Mouse (Mus musculus) thymus, postnatal 0 days (tissue): ENCODE data around the gene Haghl. TPM values are rescaled to one million over a fixed set of nuclear protein-coding genes. Genes with fewer than 3 reads are reported as not detected.
"Not testable (repeated sequence)": the region's sequence is repeated elsewhere in the genome, so short reads cannot be mapped to it uniquely, and the experiment has no call there.

ENCODE experiments used
- DNase-seq: peaks from one replicate; pipeline ENCODE4 v3.0.0-alpha.2; 2015; ENCODE audit warnings: low spot score
- polyA plus RNA-seq: library from polyadenylated mRNA; unstranded; fragments of >200 nt; fragmentation: Nextera tagmentation; extraction: Ambion mirVana; gene quantifications from 2 replicates; pipeline ENCODE4 v1.2.1, GENCODE M21; 2015

Gene Haghl
- polyA plus RNA-seq, 1 experiment from 2014 or later = 60.5 TPM

DNA sequence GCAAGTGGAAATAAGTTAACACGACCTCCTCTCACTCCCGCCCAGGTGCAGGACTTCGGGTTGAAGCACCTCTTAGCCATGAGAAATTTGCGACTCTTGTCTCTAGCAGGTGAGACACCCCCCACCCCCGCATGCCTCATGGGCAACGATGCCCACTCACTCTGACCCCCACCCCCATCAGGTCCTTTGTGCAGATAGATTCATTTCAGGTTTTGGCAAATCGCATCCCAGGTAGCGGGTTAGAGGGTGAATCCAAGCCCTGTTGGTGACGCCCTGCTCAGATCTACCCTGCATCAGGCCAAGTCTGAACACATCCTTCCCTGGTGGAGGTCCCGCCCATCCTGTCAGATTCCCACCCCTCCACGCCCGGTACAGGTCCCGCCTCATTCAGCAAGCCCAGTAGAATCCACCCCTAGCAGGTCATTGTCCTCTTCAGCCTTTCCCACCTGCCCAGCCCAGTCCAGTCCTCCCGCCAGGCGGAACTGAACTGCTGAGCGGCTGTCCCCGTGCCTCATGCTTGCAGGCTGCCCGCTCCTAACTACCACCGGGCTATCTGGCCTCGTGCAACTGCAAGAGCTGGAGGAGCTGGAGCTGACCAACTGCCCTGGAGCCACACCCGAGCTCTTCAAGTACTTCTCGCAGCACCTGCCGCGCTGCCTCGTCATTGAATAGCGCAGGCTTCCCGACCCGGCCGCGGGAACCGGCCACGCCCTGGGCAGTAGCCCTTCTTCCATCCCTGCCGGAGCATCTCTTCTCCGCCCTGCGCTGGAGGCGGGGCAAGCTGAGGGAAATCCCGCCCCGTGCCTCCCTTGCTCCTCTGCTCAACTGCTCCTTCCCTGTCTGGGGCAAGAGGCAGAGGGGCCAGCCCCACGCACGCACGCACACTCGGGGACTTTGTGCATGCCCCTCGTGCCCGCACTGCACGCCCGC lies 33.6 kb upstream of the Haghl start:
- DNase-seq = no peak

DNA sequence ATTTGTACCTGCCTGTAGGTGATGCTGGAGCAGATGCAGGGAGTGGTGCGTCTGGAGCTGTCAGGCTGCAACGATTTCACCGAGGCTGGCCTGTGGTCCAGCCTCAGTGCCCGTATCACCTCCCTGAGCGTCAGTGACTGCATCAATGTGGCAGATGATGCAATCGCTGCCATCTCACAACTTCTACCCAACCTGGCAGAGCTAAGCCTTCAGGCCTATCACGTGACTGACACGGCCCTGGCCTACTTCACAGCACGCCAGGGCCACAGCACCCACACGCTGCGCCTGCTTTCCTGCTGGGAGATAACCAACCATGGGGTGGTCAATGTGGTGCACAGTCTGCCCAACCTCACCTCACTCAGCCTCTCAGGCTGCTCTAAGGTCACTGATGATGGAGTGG lies 32.2 kb upstream of the Haghl start:
- no peak for DNase-seq

DNA sequence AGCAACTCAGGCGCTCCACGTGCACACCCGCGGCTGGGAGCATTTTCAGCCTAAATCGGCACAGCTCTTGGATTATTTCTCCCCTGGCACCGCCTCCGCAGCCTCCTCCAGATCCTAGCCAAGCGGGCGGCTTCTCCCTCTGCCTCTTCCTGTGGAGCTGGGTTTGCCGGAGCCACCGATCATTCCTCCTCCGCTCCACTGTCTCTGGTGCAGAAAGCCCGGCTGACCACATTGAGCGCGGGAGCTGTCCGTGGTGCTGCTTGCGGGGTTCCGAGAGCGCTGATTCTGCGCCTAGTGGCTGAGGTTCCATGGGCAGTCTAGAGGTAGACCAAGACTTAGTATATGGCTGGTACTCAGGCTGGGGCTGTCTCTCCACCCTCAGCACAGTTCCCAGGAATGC lies 28.0 kb upstream of the Haghl start:
- peak; percentile 83 for DNase-seq

DNA sequence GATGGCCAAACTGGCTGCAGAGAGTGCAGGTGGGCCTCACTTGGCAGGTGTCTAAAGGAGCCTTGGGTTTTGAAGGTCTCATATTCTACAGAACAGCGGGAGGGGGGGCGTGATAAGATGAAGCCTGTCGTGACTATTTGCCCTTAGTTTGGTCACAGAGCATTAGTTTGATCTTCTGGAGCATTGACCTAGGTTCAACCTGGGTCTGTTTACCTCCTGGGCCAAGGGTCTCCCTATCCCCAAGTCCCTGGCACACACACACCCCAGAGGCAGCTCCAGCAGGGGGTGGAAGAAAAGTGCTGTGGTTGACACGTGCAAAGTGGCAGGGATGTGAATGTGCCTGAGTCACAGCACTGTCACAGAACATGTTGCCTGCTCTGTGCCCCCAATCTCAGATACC lies 25.4 kb upstream of the Haghl start:
- no peak for DNase-seq

DNA sequence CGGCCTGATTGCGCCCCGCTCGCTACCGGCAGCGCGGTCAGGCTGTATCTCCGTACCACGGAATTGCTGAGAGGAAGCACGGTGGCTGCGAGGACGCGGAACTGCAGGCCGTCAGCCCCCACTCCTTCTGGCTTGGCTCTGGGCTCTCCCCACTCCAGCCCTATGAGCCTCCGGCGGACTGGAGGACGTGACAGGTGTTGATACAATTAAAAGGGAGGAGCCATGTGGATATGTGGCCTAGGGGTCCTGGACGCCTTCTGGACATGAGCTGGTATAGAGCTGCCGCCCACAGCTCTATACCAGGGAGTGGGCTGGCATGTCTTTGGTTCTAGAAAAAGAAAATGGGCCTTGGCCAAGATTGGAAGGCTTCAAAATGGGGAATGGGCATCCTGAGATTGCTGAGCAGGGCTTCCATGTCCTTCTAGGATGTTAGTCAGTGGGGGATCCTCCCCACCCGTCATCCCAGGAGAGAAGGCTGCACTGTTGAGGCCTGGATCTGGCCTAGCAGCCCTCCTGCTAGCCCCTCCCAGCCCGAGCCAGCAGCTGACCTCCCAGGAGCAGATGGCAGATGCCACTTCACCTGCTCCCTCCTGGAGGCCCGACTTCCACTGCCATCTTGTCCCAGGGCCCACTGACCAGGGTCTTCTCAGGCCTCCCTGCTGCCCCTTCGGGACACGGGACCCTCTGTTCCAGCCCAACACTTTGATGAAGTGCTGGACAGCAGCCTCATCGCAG lies 24.3 kb upstream of the Haghl start:
- DNase-seq = no peak

DNA sequence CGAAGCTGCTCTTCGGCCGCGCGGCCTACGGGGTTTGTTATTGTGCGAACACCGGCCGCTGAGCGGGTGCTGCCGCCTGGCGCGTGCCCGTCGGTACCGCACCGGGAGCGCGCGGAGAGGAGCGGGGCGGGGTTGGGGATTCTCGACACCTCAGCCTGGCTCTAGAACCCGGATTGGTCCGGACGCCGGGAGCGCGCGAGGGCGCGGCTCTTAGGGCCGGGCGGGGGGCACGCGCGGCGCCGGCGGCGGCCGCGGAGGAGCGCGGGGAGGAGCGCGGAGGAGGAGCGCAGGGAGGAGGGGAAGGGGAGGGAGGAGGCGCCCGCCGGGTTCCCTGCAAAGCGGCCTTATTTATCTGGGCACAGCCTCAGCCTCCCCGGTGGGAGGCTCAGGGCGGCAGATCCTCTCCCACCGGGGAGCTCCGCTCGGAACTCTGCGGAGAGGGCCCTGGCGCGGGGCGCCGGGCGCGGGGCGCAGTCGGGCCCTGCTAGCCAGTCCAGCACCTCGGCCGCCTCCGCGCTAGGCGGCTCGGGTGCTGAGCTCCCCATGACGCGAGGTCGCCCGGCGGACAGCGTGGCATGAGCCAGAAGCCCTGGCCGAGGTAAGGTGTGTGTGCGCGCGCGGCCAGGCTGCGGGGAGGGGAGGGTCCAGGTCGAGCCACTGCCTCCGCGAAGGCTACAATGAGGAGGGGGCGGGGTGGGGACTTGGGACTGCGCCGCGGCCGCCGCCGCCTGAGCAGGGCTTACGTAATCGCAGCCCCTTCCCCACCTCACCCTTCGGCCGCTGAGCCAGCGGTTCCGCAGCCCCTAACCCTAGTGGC lies 23.5 kb upstream of the Haghl start, which contains the start of gene Fbxl16:
Gene Fbxl16 (plus strand): TSS at position 297 of the 817 bp plus-strand sequence.
- no peak for DNase-seq

DNA sequence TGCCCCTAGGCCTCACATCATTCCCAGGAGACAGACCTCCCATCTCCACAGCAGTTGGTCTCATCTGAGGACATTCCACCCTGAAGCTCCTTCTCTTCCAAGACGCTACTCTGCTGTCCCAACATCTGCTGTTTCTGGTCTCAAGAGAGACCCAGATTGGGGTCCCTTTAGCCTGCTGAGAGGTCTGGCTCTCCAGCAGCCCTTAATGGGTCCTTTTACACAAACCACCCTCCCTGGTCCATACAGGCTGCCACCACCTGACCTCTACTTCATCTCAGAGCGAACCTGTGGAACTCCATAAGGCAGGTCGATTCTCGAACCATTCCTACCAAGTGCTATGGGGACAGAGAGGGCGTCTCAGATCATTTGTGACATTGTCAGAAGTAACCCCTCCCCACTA lies 22.6 kb upstream of the Haghl start:
- no peak for DNase-seq

DNA sequence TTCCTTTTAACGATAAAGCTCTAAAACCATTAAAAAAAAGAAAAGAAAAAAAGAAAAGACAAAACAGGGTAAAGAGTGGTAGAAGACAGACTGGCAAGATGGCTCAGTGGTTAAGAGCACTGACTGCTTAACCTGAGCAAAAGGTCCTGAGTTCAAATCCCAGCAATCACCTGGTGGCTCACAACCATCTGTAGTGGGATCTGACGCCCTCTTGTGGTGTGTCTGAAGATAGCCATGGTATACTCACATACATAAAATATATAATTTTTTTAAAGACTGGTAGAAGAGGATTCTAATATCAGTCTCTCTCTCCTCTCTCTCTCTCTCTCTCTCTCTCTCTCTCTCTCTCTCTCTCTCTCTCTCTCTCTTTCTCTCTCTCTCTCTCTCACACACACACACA lies 22.0 kb upstream of the Haghl start:
- not testable (repeated sequence) for DNase-seq

DNA sequence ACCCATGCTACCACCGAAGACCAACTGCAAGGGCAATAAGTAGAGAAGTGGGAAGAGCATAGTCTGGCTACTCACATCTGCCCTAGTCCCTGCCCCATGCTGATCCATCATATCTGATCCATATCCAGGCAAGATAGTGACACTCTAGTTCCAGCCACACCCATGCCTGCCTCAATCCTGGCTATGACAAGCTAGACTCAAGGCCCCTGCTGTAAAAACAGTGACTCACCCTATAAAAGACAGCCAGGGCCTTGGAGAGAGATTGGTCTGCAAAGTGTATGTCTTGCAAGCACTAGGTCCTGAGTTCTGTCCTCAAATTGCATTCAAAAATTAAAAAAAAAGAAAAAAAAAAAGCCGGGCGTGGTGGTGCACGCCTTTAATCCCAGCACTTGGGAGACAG lies 21.0 kb upstream of the Haghl start:
- DNase-seq = no peak

DNA sequence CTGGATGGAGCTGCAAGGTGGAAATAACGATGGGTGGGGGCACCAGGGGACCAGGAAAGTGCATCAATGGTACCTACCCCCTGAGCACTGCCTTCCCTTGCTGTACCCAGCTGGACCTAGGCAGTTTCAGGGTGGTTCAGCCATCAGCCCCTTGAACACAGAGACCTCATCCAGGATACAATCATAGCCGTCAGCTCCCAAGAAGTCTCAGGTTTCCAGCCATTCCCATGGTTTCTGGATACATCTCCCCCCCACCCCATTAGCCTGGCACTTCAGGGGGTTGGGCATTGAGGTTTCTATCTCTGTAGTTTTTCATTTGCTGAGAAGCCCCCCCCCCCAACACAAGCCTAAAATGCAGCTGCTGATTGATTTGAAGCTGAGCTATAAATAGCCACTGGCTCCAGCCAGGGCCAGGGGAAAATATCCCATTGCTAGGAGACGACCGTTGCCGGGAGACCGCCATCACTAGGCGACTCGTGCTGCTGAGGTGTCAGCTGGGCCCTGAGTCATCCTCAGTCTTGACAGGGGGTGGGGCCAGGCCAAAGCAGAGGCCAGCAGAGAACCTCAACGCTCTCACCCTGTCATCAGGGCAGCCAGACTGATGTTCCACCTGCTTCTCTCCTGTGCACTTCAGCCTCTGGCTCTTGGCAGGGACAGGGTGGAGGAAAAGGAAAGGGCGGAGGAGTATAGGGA lies 17.5 kb upstream of the Haghl start:
- no peak for DNase-seq

DNA sequence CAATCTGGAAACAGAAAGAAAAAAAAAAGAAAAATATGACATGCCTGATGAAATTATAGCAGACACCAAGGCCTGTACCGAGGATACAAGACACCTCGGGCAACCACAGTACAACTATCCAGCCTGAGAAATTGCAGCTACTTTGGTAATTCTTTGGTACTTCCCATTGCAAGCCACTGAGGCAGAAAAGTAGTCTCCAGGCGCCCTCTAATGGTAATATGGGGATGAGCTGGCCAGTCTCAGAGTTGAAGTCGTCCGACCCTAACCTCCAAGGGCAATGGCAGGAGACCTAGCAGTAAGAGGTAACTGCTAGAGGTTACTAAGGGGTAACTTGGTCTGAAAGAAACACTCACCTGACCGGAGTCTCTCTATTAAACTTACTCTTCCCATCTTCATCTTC lies 15.6 kb upstream of the Haghl start:
- peak; percentile 82 for DNase-seq

DNA sequence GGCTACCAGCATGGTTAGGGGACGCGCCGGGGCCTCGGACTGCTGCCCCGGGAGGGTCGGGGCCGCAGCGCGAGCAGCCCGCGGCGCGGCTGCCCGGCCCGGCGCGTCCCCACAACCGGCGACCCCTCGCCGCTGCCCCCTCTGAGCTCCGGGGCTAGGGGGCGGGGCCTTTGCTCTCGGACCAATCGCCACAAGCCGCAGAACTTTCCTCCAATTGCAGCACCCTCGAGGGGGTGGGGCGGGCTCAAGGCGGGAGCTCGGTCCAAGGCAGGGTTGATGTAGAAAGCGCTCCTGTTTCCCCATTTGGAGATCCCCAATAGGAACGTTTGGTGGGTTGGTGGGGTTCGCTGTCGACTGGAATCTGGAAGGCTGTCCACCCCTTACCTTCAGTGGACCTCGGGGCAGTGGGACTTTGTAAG lies 11.5 kb upstream of the Haghl start, which contains the start of gene Metrn:
Gene Metrn (minus strand): TSS at position 186 of the 419 bp plus-strand sequence.
- DNase-seq = peak; percentile 89

DNA sequence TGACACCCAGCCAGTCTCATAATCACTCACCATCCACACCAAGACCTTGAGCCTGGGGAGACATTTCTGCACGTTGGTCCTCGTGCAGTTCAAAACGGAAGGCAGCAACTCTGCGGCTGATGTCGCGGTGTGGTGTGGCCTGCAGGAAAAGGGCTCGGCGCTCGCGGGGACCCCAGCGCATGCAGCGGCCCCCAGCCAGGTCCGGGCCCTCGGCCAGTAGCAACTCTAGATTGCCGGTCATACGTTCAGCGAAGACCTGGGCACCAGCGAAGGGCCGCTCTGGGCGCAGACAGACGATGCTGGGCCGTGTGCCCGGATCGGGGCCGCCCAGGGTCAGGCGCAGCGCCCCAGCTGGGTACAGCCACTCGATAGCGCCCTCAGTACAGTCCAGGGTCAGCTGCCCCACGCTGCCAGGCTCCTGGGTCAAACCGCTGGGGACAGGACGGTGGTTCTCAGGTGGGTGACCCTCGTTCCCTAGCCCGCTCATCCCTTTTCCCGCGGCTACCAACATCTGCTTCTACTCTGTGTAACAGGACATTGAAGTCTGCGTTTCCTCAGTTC lies 10.8 kb upstream of the Haghl start:
- DNase-seq = no peak

DNA sequence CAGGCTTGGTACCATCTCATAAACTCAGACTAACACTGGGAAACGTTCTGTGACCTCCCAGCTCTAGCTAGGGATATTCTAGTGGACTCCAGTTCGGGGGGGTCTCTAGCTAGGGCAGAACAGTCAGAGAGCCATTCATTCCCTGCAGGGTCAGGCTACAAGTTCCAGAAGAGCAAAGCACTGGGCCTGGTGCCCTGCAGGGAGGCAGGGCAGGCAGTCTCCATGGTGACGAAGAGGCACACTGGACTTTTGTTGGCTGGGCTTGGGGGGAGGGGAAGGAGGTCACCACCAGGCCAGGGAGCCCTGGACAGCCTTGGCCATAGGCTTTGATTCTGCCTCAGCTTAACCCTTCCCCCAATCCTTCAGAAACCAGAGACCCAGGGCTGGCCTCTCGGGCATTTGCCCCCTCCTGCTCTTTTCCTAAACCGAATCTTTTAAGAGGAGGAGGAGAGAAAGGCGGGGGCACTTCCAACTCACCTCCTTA lies 10.2 kb upstream of the Haghl start, which contains the start of gene AC134908.4:
Gene AC134908.4 (minus strand): TSS at position 51 of the 484 bp plus-strand sequence.
- no peak for DNase-seq

DNA sequence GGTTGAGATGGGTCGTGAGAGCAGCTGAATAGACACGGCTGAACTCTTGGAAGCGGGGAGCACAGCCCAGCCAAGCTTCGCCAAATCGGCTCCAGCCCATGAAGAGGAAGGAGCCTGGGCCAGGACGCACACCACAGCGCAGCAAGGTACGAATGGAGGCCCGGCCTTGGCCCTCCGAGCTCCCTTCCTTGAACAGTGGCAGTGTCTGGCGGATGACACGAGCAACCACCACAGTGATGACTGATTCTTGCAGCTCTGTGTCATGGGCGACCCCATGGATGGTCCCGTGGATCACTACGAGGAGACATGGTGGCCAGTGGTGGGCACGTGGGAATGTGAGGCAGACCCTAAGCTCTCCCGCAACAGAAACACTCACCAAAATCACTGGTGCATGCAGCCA lies 9.5 kb upstream of the Haghl start:
- no peak for DNase-seq

DNA sequence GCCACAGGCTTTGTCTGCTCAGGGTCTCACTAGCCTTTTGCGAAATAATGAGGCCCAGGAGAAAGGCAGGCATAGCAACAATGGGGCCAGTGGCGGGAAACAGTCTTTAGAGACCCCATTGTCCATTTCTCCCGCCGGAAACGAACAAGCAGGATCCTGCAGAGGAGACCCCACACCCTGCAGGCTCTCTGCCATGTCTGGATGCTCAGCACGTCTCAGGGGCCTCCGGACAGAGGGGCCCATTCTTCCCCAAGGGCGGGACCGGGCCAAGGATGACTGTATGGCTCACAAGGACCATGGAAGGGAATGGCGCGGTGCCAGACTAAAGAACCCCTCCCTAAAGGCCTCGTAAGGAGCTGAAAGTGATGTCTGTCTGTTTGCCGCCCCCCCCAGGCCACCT lies 8.7 kb upstream of the Haghl start:
- DNase-seq = no peak

DNA sequence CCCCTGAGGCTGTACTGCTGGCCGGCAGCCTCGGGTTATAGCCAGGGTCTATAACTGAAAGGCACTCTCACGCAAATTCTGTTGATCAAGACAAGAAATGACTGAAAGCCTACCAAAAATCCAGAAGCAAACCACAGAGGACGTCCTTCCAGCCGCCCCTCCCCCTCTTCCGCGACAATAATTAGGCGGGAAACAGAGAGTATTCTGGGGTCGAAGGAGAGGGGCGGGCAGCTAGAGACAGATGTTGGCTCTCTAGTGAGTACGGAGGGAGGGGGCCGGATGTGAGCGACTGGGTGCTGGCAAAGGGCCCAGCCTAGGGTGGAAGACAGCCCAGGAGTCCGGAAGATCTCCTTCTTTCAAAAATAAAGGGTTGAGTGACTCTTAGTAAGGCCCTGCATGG lies 7.1 kb upstream of the Haghl start, which contains the start of gene Fam173a:
Gene Fam173a (minus strand): TSS at position 287 of the 400 bp plus-strand sequence.
- DNase-seq = peak; percentile 87

DNA sequence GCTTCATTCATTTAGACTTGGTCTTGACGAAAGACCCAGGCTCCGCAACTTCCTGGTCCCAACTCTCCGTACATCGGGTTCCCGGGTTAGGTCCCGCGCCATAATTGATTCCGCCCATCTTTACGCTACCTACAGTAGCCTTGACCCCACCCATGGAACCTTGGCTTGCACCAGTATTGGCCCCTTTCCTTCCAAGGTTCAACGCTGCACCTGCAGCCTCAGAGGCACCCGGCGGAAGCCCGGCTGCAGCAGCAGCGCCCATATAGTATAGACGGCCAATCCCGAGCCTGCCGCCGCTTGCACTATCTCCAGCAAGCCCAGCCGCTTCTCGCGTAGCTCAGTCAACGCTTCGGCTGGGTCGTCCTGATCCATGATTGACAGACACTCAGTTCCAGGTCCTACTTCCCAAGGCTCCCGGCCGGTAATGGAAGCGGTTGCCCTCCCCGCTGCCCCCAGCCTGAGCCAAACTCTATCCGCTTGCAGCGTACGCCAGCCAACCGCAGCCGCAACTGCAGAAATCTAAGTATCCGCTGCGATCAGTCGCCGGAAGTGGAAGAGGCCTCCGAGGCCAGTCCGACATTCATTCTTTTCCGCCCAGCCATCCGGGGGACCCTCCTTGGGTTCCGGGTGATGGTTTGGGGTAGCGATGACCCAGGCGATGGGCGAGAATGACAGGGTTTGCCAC lies 6.5 kb upstream of the Haghl start:
- peak; percentile 87 for DNase-seq

DNA sequence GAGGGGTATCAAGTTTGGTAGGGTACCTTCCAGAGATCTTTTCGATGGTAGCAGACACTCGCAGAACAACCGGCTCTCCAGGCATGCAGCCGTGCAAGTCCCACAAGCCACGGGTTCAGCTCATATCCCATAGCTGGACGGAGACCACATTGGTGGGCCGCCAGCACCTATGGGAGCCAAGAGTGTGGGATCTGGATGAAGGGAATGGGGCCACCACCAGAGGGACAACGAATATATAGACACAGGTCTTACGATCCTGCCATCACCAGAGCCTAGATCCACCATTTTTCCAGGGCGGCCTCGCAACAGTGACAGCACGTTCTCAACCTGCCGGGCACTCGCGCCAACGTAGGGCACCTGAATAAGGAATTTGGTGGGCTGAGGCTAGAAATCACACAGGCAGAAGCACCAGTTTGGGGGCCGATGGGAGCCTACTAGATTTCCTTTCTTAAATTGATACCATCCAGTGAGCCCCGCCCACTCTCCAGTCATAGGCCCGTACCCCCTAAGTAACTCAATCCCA lies 5.9 kb upstream of the Haghl start:
- no peak for DNase-seq
